Mouse (Mus musculus): ENCODE measurements around the gene Otud1. TPM values are rescaled to one million over a fixed set of nuclear protein-coding genes. Genes with fewer than 3 reads are reported as not detected.

Otud1 gene
- polyA plus RNA-seq, 1 experiment from 2014 or later: 1.9 TPM

- Histone ChIP-seq H3K36me3 (ENCODE audit: control insufficient read depth, insufficient read depth, low read length) (no peaks in the 10 kb centered on the region), H3K27ac (ENCODE audit: low read depth) (no peak overlapping the region), H3K4me2 (ENCODE audit: low read length) (no peak overlapping the region), H3K4me1 (replicated peaks; ENCODE audit: control insufficient read depth, insufficient read depth, low read length) (peaks cover 4% of the 10 kb centered on the region; the same call in 1 of the 2 replicates), H3K9me3 (ENCODE audit: control insufficient read depth, low read length) (no peaks in the 10 kb centered on the region), H3K9ac (ENCODE audit: low read length) (no peak overlapping the region), H3K27me3 (replicated peaks; ENCODE audit: control insufficient read depth, insufficient read depth, low read length) (peaks cover 9% of the 10 kb centered on the region; the same call in 1 of the 2 replicates), H3K4me3 (ENCODE audit: low read depth, low read length) (no peak overlapping the region)
- ATAC-seq (replicated peaks; ENCODE audit: low FRiP score, low TSS enrichment, low read depth): no peak
- 61% methylated on average over 6 of the region's 6 CpGs for WGBS
- no peak for DNase-seq (ENCODE audit: low spot score)
Measured at GRCm38 (mm10) chr2:19664147-19664546, 6.6 kb downstream of the Otud1 start.

GRCm38 (mm10) chr2:19664555-19665475, 7.3 kb downstream of the Otud1 start:
- no peak for ATAC-seq (replicated peaks; ENCODE audit: low FRiP score, low TSS enrichment, low read depth)

GRCm38 (mm10) chr2:19665841-19666240, 8.3 kb downstream of the Otud1 start:
- Histone ChIP-seq H3K4me3 (ENCODE audit: low read depth, low read length) (no peak overlapping the region), H3K27ac (ENCODE audit: low read depth) (no peak overlapping the region), H3K36me3 (ENCODE audit: control insufficient read depth, insufficient read depth, low read length) (no peaks in the 10 kb centered on the region), H3K9ac (ENCODE audit: low read length) (no peak overlapping the region), H3K9me3 (ENCODE audit: control insufficient read depth, low read length) (no peaks in the 10 kb centered on the region), H3K4me2 (ENCODE audit: low read length) (no peak overlapping the region), H3K27me3 (replicated peaks; ENCODE audit: control insufficient read depth, insufficient read depth, low read length) (no peaks in the 10 kb centered on the region), H3K4me1 (replicated peaks; ENCODE audit: control insufficient read depth, insufficient read depth, low read length) (no peaks in the 10 kb centered on the region)
- DNase-seq (ENCODE audit: low spot score): no peak
- ATAC-seq (replicated peaks; ENCODE audit: low FRiP score, low TSS enrichment, low read depth): no peak; the same call in 1 of the 2 replicates
- WGBS: 46% methylated on average over 3 of the region's 3 CpGs

More at GRCm38 (mm10) chr2:19664555-19665475, 7.3 kb downstream of the Otud1 start:
- H3K9ac ChIP-seq (ENCODE audit: low read length): no peak overlapping the region
- H3K4me1 ChIP-seq (replicated peaks; ENCODE audit: control insufficient read depth, insufficient read depth, low read length): no peaks in the 10 kb centered on the region; the same call in 1 of the 2 replicates
- 44% methylated on average over 7 of the region's 7 CpGs for WGBS
- H3K9me3 ChIP-seq (ENCODE audit: control insufficient read depth, low read length): no peaks in the 10 kb centered on the region
- no peak overlapping the region for H3K4me2 ChIP-seq (ENCODE audit: low read length)
- DNase-seq (ENCODE audit: low spot score): no peak
- no peak overlapping the region for H3K27ac ChIP-seq (ENCODE audit: low read depth)
- H3K36me3 ChIP-seq (ENCODE audit: control insufficient read depth, insufficient read depth, low read length): no peaks in the 10 kb centered on the region
- 0 out of 2 replicates have a peak, but pooled peaks cover 3% of the 10 kb centered on the region for H3K27me3 ChIP-seq (replicated peaks; ENCODE audit: control insufficient read depth, insufficient read depth, low read length)
- no peak overlapping the region for H3K4me3 ChIP-seq (ENCODE audit: low read depth, low read length)

- no peaks in the 10 kb centered on the region for H3K36me3 ChIP-seq (ENCODE audit: control insufficient read depth, insufficient read depth, low read length)
- no peak overlapping the region for H3K27ac ChIP-seq (ENCODE audit: low read depth)
- no peak overlapping the region for H3K4me2 ChIP-seq (ENCODE audit: low read length)
- no peaks in the 10 kb centered on the region for H3K27me3 ChIP-seq (replicated peaks; ENCODE audit: control insufficient read depth, insufficient read depth, low read length)
- ATAC-seq (replicated peaks; ENCODE audit: low FRiP score, low TSS enrichment, low read depth) (no peak), DNase-seq (ENCODE audit: low spot score) (no peak)
- H3K9me3 ChIP-seq (ENCODE audit: control insufficient read depth, low read length): no peaks in the 10 kb centered on the region
- no peak overlapping the region for H3K4me3 ChIP-seq (ENCODE audit: low read depth, low read length)
- no peak overlapping the region for H3K9ac ChIP-seq (ENCODE audit: low read length)
- H3K4me1 ChIP-seq (replicated peaks; ENCODE audit: control insufficient read depth, insufficient read depth, low read length): no peaks in the 10 kb centered on the region
- WGBS: 76% methylated on average over 13 of the region's 13 CpGs
Measured at GRCm38 (mm10) chr2:19670851-19671688, 13.5 kb downstream of the Otud1 start.

- Histone ChIP-seq H3K27ac (ENCODE audit: low read depth) (no peak overlapping the region), H3K9ac (ENCODE audit: low read length) (no peak overlapping the region), H3K27me3 (replicated peaks; ENCODE audit: control insufficient read depth, insufficient read depth, low read length) (no peaks in the 10 kb centered on the region), H3K4me3 (ENCODE audit: low read depth, low read length) (no peak overlapping the region), H3K4me1 (replicated peaks; ENCODE audit: control insufficient read depth, insufficient read depth, low read length) (no peaks in the 10 kb centered on the region; the same call in 1 of the 2 replicates), H3K9me3 (ENCODE audit: control insufficient read depth, low read length) (no peaks in the 10 kb centered on the region), H3K4me2 (ENCODE audit: low read length) (no peak overlapping the region), H3K36me3 (ENCODE audit: control insufficient read depth, insufficient read depth, low read length) (no peaks in the 10 kb centered on the region)
- ATAC-seq (replicated peaks; ENCODE audit: low FRiP score, low TSS enrichment, low read depth) (no peak), DNase-seq (ENCODE audit: low spot score) (no peak)
- WGBS: 48% methylated on average over 3 of the region's 3 CpGs
Measured at GRCm38 (mm10) chr2:19682997-19683396, 25.4 kb downstream of the Otud1 start.

- H3K4me1 ChIP-seq (replicated peaks; ENCODE audit: control insufficient read depth, insufficient read depth, low read length): no peaks in the 10 kb centered on the region; the same call in 1 of the 2 replicates
- DNase-seq (ENCODE audit: low spot score) (no peak), ATAC-seq (replicated peaks; ENCODE audit: low FRiP score, low TSS enrichment, low read depth) (no peak)
- no peaks in the 10 kb centered on the region for H3K9me3 ChIP-seq (ENCODE audit: control insufficient read depth, low read length)
- H3K4me3 ChIP-seq (ENCODE audit: low read depth, low read length): no peak overlapping the region
- H3K9ac ChIP-seq (ENCODE audit: low read length): no peak overlapping the region
- no peak overlapping the region for H3K27ac ChIP-seq (ENCODE audit: low read depth)
- H3K36me3 ChIP-seq (ENCODE audit: control insufficient read depth, insufficient read depth, low read length): no peaks in the 10 kb centered on the region
- 36% methylated on average over 14 of the region's 14 CpGs for WGBS
- no peaks in the 10 kb centered on the region for H3K27me3 ChIP-seq (replicated peaks; ENCODE audit: control insufficient read depth, insufficient read depth, low read length)
- no peak overlapping the region for H3K4me2 ChIP-seq (ENCODE audit: low read length)
Measured at GRCm38 (mm10) chr2:19685489-19686147, 28.1 kb downstream of the Otud1 start.

GRCm38 (mm10) chr2:19690094-19690493, 32.5 kb downstream of the Otud1 start:
- H3K4me1 ChIP-seq (replicated peaks; ENCODE audit: control insufficient read depth, insufficient read depth, low read length): no peaks in the 10 kb centered on the region; the same call in 1 of the 2 replicates
- no peaks in the 10 kb centered on the region for H3K9me3 ChIP-seq (ENCODE audit: control insufficient read depth, low read length)
- H3K4me2 ChIP-seq (ENCODE audit: low read length): no peak overlapping the region
- no peaks in the 10 kb centered on the region for H3K27me3 ChIP-seq (replicated peaks; ENCODE audit: control insufficient read depth, insufficient read depth, low read length)
- no peaks in the 10 kb centered on the region for H3K36me3 ChIP-seq (ENCODE audit: control insufficient read depth, insufficient read depth, low read length)
- H3K4me3 ChIP-seq (ENCODE audit: low read depth, low read length): no peak overlapping the region
- no peak overlapping the region for H3K9ac ChIP-seq (ENCODE audit: low read length)
- DNase-seq (ENCODE audit: low spot score) (no peak), ATAC-seq (replicated peaks; ENCODE audit: low FRiP score, low TSS enrichment, low read depth) (no peak)
- 76% methylated on average over 14 of the region's 14 CpGs for WGBS
- no peak overlapping the region for H3K27ac ChIP-seq (ENCODE audit: low read depth)

- no peaks in the 10 kb centered on the region for H3K27me3 ChIP-seq (replicated peaks; ENCODE audit: control insufficient read depth, insufficient read depth, low read length)
- H3K9me3 ChIP-seq (ENCODE audit: control insufficient read depth, low read length): no peaks in the 10 kb centered on the region
- no peaks in the 10 kb centered on the region for H3K4me1 ChIP-seq (replicated peaks; ENCODE audit: control insufficient read depth, insufficient read depth, low read length)
- H3K27ac ChIP-seq (ENCODE audit: low read depth): no peak overlapping the region
- H3K9ac ChIP-seq (ENCODE audit: low read length): no peak overlapping the region
- H3K36me3 ChIP-seq (ENCODE audit: control insufficient read depth, insufficient read depth, low read length): no peaks in the 10 kb centered on the region
- ATAC-seq (replicated peaks; ENCODE audit: low FRiP score, low TSS enrichment, low read depth) (no peak), DNase-seq (ENCODE audit: low spot score) (no peak)
- WGBS: 87% methylated on average over 4 of the region's 4 CpGs
- no peak overlapping the region for H3K4me2 ChIP-seq (ENCODE audit: low read length)
- no peak overlapping the region for H3K4me3 ChIP-seq (ENCODE audit: low read depth, low read length)
Measured at GRCm38 (mm10) chr2:19699573-19700295, 42.2 kb downstream of the Otud1 start.

All from intestine, embryonic 14.5 days (tissue).